ENCODE assay signal across 9 mouse cellular contexts in genomic region chr19:25052355-25052754, GRCm38 (mm10). TPM values are rescaled to one million over a fixed set of nuclear protein-coding genes. Genes with fewer than 3 reads are reported as not detected.
DNase-seq lines count a peak whose midpoint lies in the region; ATAC-seq and TF ChIP-seq lines count a peak whose summit lies in the region.
"Had no signal": no experiment of that assay in that cellular context is flagged by ENCODE, and none has a peak within 500 bp of the region (broad histone marks: within the 10 kb centered on the region; RNA-seq: fewer than 3 reads in every experiment).

No protein-coding gene starts in this region.

- ATAC-seq in heart, postnatal 0 days (ENCODE audit: insufficient read depth, low read depth): no peak
- no peak for ATAC-seq in liver, embryonic 11.5 days (replicated peaks; ENCODE audit: low FRiP score)
- ATAC-seq in hindbrain, embryonic 16.5 days: no peak
- ATAC-seq in forebrain, embryonic 16.5 days: no peak

- H3K36me3 ChIP-seq in heart, postnatal 0 days (replicated peaks; ENCODE audit: control insufficient read depth, insufficient read depth, low read length): no peaks in the 10 kb centered on the region
- no peaks in the 10 kb centered on the region for H3K36me3 ChIP-seq in liver, embryonic 11.5 days (ENCODE audit: control insufficient read depth, insufficient read depth, low read length)
- H3K36me3 ChIP-seq in hindbrain, embryonic 10.5 days: no peaks in the 10 kb centered on the region
- H3K36me3 ChIP-seq in hindbrain, embryonic 16.5 days (ENCODE audit: control insufficient read depth, insufficient read depth, low read length): no peaks in the 10 kb centered on the region
- no peaks in the 10 kb centered on the region for H3K36me3 ChIP-seq in forebrain, embryonic 16.5 days (ENCODE audit: control insufficient read depth, insufficient read depth)

- no peak overlapping the region for H3K4me2 ChIP-seq in heart, postnatal 0 days (ENCODE audit: low read depth, low read length)
- H3K4me2 ChIP-seq in liver, embryonic 11.5 days: peak overlapping the region; percentile 2
- no peak overlapping the region for H3K4me2 ChIP-seq in hindbrain, embryonic 16.5 days (ENCODE audit: low read length)
- H3K4me2 ChIP-seq in forebrain, embryonic 16.5 days (ENCODE audit: low read length): no peak overlapping the region

- no peaks in the 10 kb centered on the region for H3K27me3 ChIP-seq in heart, postnatal 0 days (ENCODE audit: control insufficient read depth, insufficient read depth, low read length)
- H3K27me3 ChIP-seq in liver, embryonic 11.5 days (replicated peaks; ENCODE audit: control insufficient read depth, insufficient read depth, low read length): no peaks in the 10 kb centered on the region
- no peaks in the 10 kb centered on the region for H3K27me3 ChIP-seq in hindbrain, embryonic 10.5 days (ENCODE audit: insufficient read depth, poor library complexity, severe bottlenecking)
- no peaks in the 10 kb centered on the region for H3K27me3 ChIP-seq in hindbrain, embryonic 16.5 days (replicated peaks; ENCODE audit: control insufficient read depth, insufficient read depth, low read length)
- H3K27me3 ChIP-seq in forebrain, embryonic 16.5 days (replicated peaks; ENCODE audit: control insufficient read depth, insufficient read depth, low read length): no peaks in the 10 kb centered on the region

- H3K4me3 ChIP-seq in heart, postnatal 0 days (ENCODE audit: low read depth, low read length): peak overlapping the region; percentile 23; the same call in 1 of the 2 replicates
- no peak overlapping the region for H3K4me3 ChIP-seq in liver, embryonic 11.5 days (ENCODE audit: low read depth, low read length)
- no peak overlapping the region for H3K4me3 ChIP-seq in hindbrain, embryonic 10.5 days
- H3K4me3 ChIP-seq in hindbrain, embryonic 16.5 days (ENCODE audit: low read length): no peak overlapping the region
- no peak overlapping the region for H3K4me3 ChIP-seq in forebrain, embryonic 16.5 days (replicated peaks; ENCODE audit: low read length)

- peak overlapping the region; percentile 8; the same call in 1 of the 2 replicates for H3K27ac ChIP-seq in heart, postnatal 0 days (ENCODE audit: low read depth)
- H3K27ac ChIP-seq in liver, embryonic 11.5 days (ENCODE audit: low read depth, low read length): 0 out of 2 replicates have a peak overlapping the region, but pooled peaks have one; percentile 38
- no peak overlapping the region for H3K27ac ChIP-seq in hindbrain, embryonic 10.5 days
- no peak overlapping the region for H3K27ac ChIP-seq in hindbrain, embryonic 16.5 days (ENCODE audit: low read depth, low read length)
- H3K27ac ChIP-seq in forebrain, embryonic 16.5 days (ENCODE audit: low read length): no peak overlapping the region

- H3K4me1 ChIP-seq in heart, postnatal 0 days (ENCODE audit: control insufficient read depth, insufficient read depth): no peaks in the 10 kb centered on the region
- H3K4me1 ChIP-seq in liver, embryonic 11.5 days (replicated peaks; ENCODE audit: control insufficient read depth, insufficient read depth, low read length): no peaks in the 10 kb centered on the region; the same call in 1 of the 2 replicates
- H3K4me1 ChIP-seq in hindbrain, embryonic 10.5 days (replicated peaks): 0 out of 2 replicates have a peak, but pooled peaks cover 3% of the 10 kb centered on the region
- no peaks in the 10 kb centered on the region for H3K4me1 ChIP-seq in hindbrain, embryonic 16.5 days (ENCODE audit: control insufficient read depth, insufficient read depth, low read depth, low read length)
- H3K4me1 ChIP-seq in forebrain, embryonic 16.5 days (replicated peaks; ENCODE audit: control insufficient read depth, insufficient read depth, low read length): no peaks in the 10 kb centered on the region

- no peaks in the 10 kb centered on the region for H3K9me3 ChIP-seq in heart, postnatal 0 days (replicated peaks; ENCODE audit: control insufficient read depth, low read length)
- H3K9me3 ChIP-seq in liver, embryonic 11.5 days (ENCODE audit: control insufficient read depth, low read length): no peaks in the 10 kb centered on the region
- no peaks in the 10 kb centered on the region for H3K9me3 ChIP-seq in hindbrain, embryonic 10.5 days
- no peaks in the 10 kb centered on the region for H3K9me3 ChIP-seq in hindbrain, embryonic 16.5 days (ENCODE audit: control insufficient read depth, low read length)
- no peaks in the 10 kb centered on the region for H3K9me3 ChIP-seq in forebrain, embryonic 16.5 days (ENCODE audit: control insufficient read depth, low read length)

- TF ChIP-seq CTCF in heart, postnatal 0 days (IDR thresholded peaks at IDR 0.05; ENCODE audit: low read depth): no peak

- 90% methylated on average over 7 of the region's 7 CpGs for WGBS in heart, postnatal 0 days
- WGBS in liver, embryonic 11.5 days: 55% methylated on average over 7 of the region's 7 CpGs
- 92% methylated on average over 7 of the region's 7 CpGs for WGBS in hindbrain, embryonic 10.5 days
- 93% methylated on average over 7 of the region's 7 CpGs for WGBS in hindbrain, embryonic 16.5 days
- 96% methylated on average over 7 of the region's 7 CpGs for WGBS in forebrain, embryonic 16.5 days

- no peak for TF ChIP-seq EP300 in heart, postnatal 0 days (IDR thresholded peaks at IDR 0.05; ENCODE audit: low read depth)

- no peak for DNase-seq in heart, postnatal 0 days (ENCODE audit: low spot score)
- no peak for DNase-seq in heart, adult 8-10 months (ENCODE audit: low spot score)
- no peak for DNase-seq in liver, embryonic 11.5 days (ENCODE audit: low spot score)
- peak; percentile 80 for DNase-seq in natural killer cell, adult 2 months (ENCODE audit: low spot score in 2 of 2)
- peak; percentile 76 to 80 for DNase-seq in thymus, postnatal 36 days
- no peak for DNase-seq in hindbrain, embryonic 10.5 days (ENCODE audit: low spot score)
- DNase-seq: adrenal gland, adult 8-10 months had no signal

- H3K9ac ChIP-seq in heart, postnatal 0 days (replicated peaks; ENCODE audit: low read depth, low read length): no peak overlapping the region
- H3K9ac ChIP-seq in liver, embryonic 11.5 days (ENCODE audit: low read depth, low read length): no peak overlapping the region
- no peak overlapping the region for H3K9ac ChIP-seq in hindbrain, embryonic 16.5 days (ENCODE audit: low read depth, low read length)
- H3K9ac ChIP-seq in forebrain, embryonic 16.5 days (replicated peaks; ENCODE audit: low read depth, low read length): no peak overlapping the region

RNA-seq across cellular contexts. Expression of gene Dock8, which starts 53.0 kb away (rescaled TPM):
- 1.3 and 6.0 TPM in 2 replicates for total RNA-seq in heart, postnatal 0 days (2014; rRNA removed; ENCODE audit: low replicate concordance)
- 1.6 and 2.4 TPM in 2 replicates for polyA plus RNA-seq in heart, postnatal 0 days (2015; fragmentation: Nextera tagmentation; extraction: Ambion mirVana)
- total RNA-seq in heart, adult 8-10 months (2022): 10 to 100 TPM; 17.9 to 22.7 (median 22.2) TPM
- 17.2 and 17.6 TPM in 2 replicates for polyA plus RNA-seq in liver, embryonic 11.5 days (2014; fragmentation: Nextera tagmentation; extraction: Ambion mirVana)
- polyA plus RNA-seq in hindbrain, embryonic 10.5 days (2016; fragmentation: Nextera tagmentation; extraction: Ambion mirVana): 1.4 and 2.2 TPM in 2 replicates
- 0.84 and 1.5 TPM in 2 replicates for polyA plus RNA-seq in hindbrain, embryonic 16.5 days (2015; fragmentation: Nextera tagmentation; extraction: Ambion mirVana)
- polyA plus RNA-seq in forebrain, embryonic 16.5 days (2015; fragmentation: Nextera tagmentation; extraction: Ambion mirVana): 0.56 and 1.4 TPM in 2 replicates

Comparison
In these comparisons a context has a peak if more than half of its experiments do, and no peak if none do; other contexts are left out.
1. DNase-seq: peak in natural killer cell, adult 2 months (2 of 2) and thymus, postnatal 36 days (2 of 2); none in heart, postnatal 0 days (single experiment), heart, adult 8-10 months (single experiment), liver, embryonic 11.5 days (single experiment) and hindbrain, embryonic 10.5 days (single experiment).
2. H3K27ac ChIP-seq: peak in heart, postnatal 0 days (single experiment) and liver, embryonic 11.5 days (single experiment); none in hindbrain, embryonic 10.5 days (single experiment), hindbrain, embryonic 16.5 days (single experiment) and forebrain, embryonic 16.5 days (single experiment).